Mouse (Mus musculus) activated CD4-positive, CD25-positive, alpha-beta regulatory T cell (primary cell): Measurements from ENCODE around the gene 1700084M14Rik. TPM values are rescaled to one million over a fixed set of nuclear protein-coding genes. Genes with fewer than 3 reads are reported as not detected.

Experiments
- polyA plus RNA-seq, 2 experiments: library from polyadenylated mRNA; unstranded; fragments of 100-300 nt; shearing (Covaris generic); gene quantifications; one replicate each; pipeline ENCODE4 v1.2.1; 2017

1700084M14Rik gene
- not detected for polyA plus RNA-seq

GRCm38 (mm10) chrX:91575811-91576210 lies at the start of gene 1700084M14Rik:
Gene 1700084M14Rik, minus strand, starts transcription at chrX:91575911.

Other genes starting within 250 kb of the 1700084M14Rik start
- gene Mageb2, start 244.2 kb downstream of the 1700084M14Rik start, polyA plus RNA-seq: not detected
- not detected for gene Gm5072, start 183.4 kb downstream of the 1700084M14Rik start, polyA plus RNA-seq
- gene Gm8914, start 95.8 kb downstream of the 1700084M14Rik start, polyA plus RNA-seq: not detected
- gene Gm14781, start 56.3 kb upstream of the 1700084M14Rik start, polyA plus RNA-seq: not detected
- gene Mageb5, start 207.1 kb upstream of the 1700084M14Rik start, polyA plus RNA-seq: not detected